Mouse (Mus musculus) embryonic facial prominence, embryonic 15.5 days (tissue): ENCODE data around the gene Cul3. TPM values are rescaled to one million over a fixed set of nuclear protein-coding genes. Genes with fewer than 3 reads are reported as not detected.

Experiments used
- ATAC-seq: fragments of 200-750 bp; cut with Nextera tagmentation; 2 replicates; pipeline ENCODE4 v1.8.0; 2017; ENCODE audit warnings: low read depth, moderate TSS enrichment; ENCODE audit not compliant: insufficient number of reproducible peaks, low FRiP score, low TSS enrichment
- H3K27ac ChIP-seq: fragments of 300-500 bp; sonication (generic); replicated peaks from 2 replicates; pipeline ENCODE4 v1.5.1; 2015; ENCODE audit warnings: mild to moderate bottlenecking, inconsistent platforms
- H3K27me3 ChIP-seq: fragments of 300-500 bp; sonication (generic); 2 replicates; pipeline ENCODE4 v1.6.1; 2015; ENCODE audit warnings: inconsistent platforms
- H3K36me3 ChIP-seq: fragments of 300-500 bp; sonication (generic); 2 replicates; pipeline ENCODE4 v1.6.1; 2015; ENCODE audit warnings: mild to moderate bottlenecking, inconsistent platforms
- H3K4me1 ChIP-seq: fragments of 300-500 bp; sonication (generic); 2 replicates; pipeline ENCODE4 v1.6.1; 2015; ENCODE audit warnings: inconsistent platforms
- H3K4me2 ChIP-seq: fragments of 300-500 bp; sonication (generic); replicated peaks from 2 replicates; pipeline ENCODE4 v1.6.1; 2015; ENCODE audit warnings: mild to moderate bottlenecking, inconsistent platforms
- H3K4me3 ChIP-seq: fragments of 300-500 bp; sonication (generic); replicated peaks from 2 replicates; pipeline ENCODE4 v1.5.1; 2015; ENCODE audit warnings: mild to moderate bottlenecking, inconsistent platforms
- H3K9ac ChIP-seq: fragments of 300-500 bp; sonication (generic); 2 replicates; pipeline ENCODE4 v1.6.1; 2015; ENCODE audit warnings: inconsistent platforms
- H3K9me3 ChIP-seq: fragments of 300-500 bp; sonication (generic); replicated peaks from 2 replicates; pipeline ENCODE4 v1.6.1; 2016; ENCODE audit warnings: inconsistent platforms
- WGBS: fragments of 180-500 bp; shearing (Covaris S2); methylation state at CpG from one replicate; pipeline ENCODE4 v1.1.7; 2015; 5-methylcytosine and 5-hydroxymethylcytosine counted together
- polyA plus RNA-seq: library from polyadenylated mRNA; unstranded; fragments of >200 nt; fragmentation: Nextera tagmentation; extraction: Ambion mirVana; gene quantifications from 2 replicates; pipeline ENCODE4 v1.2.1, GENCODE M21; 2015

The Cul3 gene
- polyA plus RNA-seq, 1 experiment from 2014 or later: 29.3 TPM

- WGBS: 24% methylated on average over 4 of the region's 4 CpGs
- no peaks in the 10 kb centered on the region for H3K9me3 ChIP-seq
- ATAC-seq: no peak; the same call in 1 of the 2 replicates
Measured at GRCm38 (mm10) chr1:80360038-80360608, 19.8 kb upstream of the Cul3 start.

GRCm38 (mm10) chr1:80340061-80340435 lies 232 bp downstream of the Cul3 start:
- H3K9ac ChIP-seq: peak overlapping the region; percentile 97
- 0% methylated on average over 36 of the region's 59 CpGs for WGBS
- H3K36me3 ChIP-seq: no peaks in the 10 kb centered on the region
- H3K27me3 ChIP-seq: no peaks in the 10 kb centered on the region
- H3K9me3 ChIP-seq: no peaks in the 10 kb centered on the region
- peaks cover 4% of the 10 kb centered on the region; the same call in 1 of the 2 replicates for H3K4me1 ChIP-seq
- peak overlapping the region; percentile 92 for H3K4me3 ChIP-seq
- H3K4me2 ChIP-seq: peak overlapping the region; percentile 58
- ATAC-seq: no peak; the same call in 1 of the 2 replicates
- peak overlapping the region; percentile 97 for H3K27ac ChIP-seq

More at GRCm38 (mm10) chr1:80360038-80360608, 19.8 kb upstream of the Cul3 start:
- Histone ChIP-seq H3K27me3 (no peaks in the 10 kb centered on the region), H3K4me3 (no peak overlapping the region), H3K9ac (no peak overlapping the region), H3K27ac (no peak overlapping the region), H3K36me3 (no peaks in the 10 kb centered on the region), H3K4me2 (no peak overlapping the region), H3K4me1 (no peaks in the 10 kb centered on the region)

GRCm38 (mm10) chr1:80339425-80340021 lies 757 bp downstream of the Cul3 start:
- no peak for ATAC-seq
- Histone ChIP-seq H3K9ac (peak overlapping the region; percentile 97), H3K27ac (peak overlapping the region; percentile 97), H3K4me3 (peak overlapping the region; percentile 92), H3K36me3 (no peaks in the 10 kb centered on the region), H3K27me3 (no peaks in the 10 kb centered on the region), H3K4me2 (peak overlapping the region; percentile 58), H3K4me1 (peaks cover 4% of the 10 kb centered on the region; the same call in 1 of the 2 replicates), H3K9me3 (no peaks in the 10 kb centered on the region)
- under 1% methylated on average over 32 of the region's 33 CpGs for WGBS

GRCm38 (mm10) chr1:80338398-80338797 lies 1.9 kb downstream of the Cul3 start:
- no peaks in the 10 kb centered on the region for H3K27me3 ChIP-seq
- no peaks in the 10 kb centered on the region for H3K36me3 ChIP-seq
- H3K4me2 ChIP-seq: peak overlapping the region; percentile 58
- 24% methylated on average over 1 of the region's 1 CpGs for WGBS
- peaks cover 4% of the 10 kb centered on the region; the same call in 1 of the 2 replicates for H3K4me1 ChIP-seq
- no peak overlapping the region for H3K27ac ChIP-seq
- peak overlapping the region; percentile 92; the same call in 1 of the 2 replicates for H3K4me3 ChIP-seq
- no peak overlapping the region for H3K9ac ChIP-seq
- ATAC-seq: no peak
- no peaks in the 10 kb centered on the region for H3K9me3 ChIP-seq

GRCm38 (mm10) chr1:80335726-80336368 lies 4.4 kb downstream of the Cul3 start:
- Histone ChIP-seq H3K4me3 (no peak overlapping the region), H3K36me3 (no peaks in the 10 kb centered on the region), H3K9me3 (no peaks in the 10 kb centered on the region), H3K4me2 (no peak overlapping the region), H3K4me1 (peaks cover 7% of the 10 kb centered on the region), H3K27me3 (no peaks in the 10 kb centered on the region), H3K9ac (no peak overlapping the region), H3K27ac (no peak overlapping the region)
- ATAC-seq: no peak
- 86% methylated on average over 1 of the region's 1 CpGs for WGBS

GRCm38 (mm10) chr1:80335118-80335517 lies 5.2 kb downstream of the Cul3 start:
- H3K4me1 ChIP-seq: peaks cover 7% of the 10 kb centered on the region
- H3K4me3 ChIP-seq: no peak overlapping the region
- no peaks in the 10 kb centered on the region for H3K9me3 ChIP-seq
- H3K27me3 ChIP-seq: no peaks in the 10 kb centered on the region
- no peaks in the 10 kb centered on the region for H3K36me3 ChIP-seq
- 97% methylated on average over 1 of the region's 1 CpGs for WGBS
- no peak overlapping the region for H3K27ac ChIP-seq
- no peak for ATAC-seq
- no peak overlapping the region for H3K4me2 ChIP-seq
- no peak overlapping the region for H3K9ac ChIP-seq

- Histone ChIP-seq H3K9me3 (no peaks in the 10 kb centered on the region), H3K27me3 (no peaks in the 10 kb centered on the region), H3K27ac (no peak overlapping the region), H3K4me1 (peaks cover 7% of the 10 kb centered on the region), H3K4me3 (no peak overlapping the region), H3K4me2 (no peak overlapping the region), H3K36me3 (no peaks in the 10 kb centered on the region), H3K9ac (no peak overlapping the region)
- ATAC-seq: no peak
- WGBS: 80% methylated on average over 2 of the region's 2 CpGs
Measured at GRCm38 (mm10) chr1:80330970-80331369, 9.3 kb downstream of the Cul3 start.

GRCm38 (mm10) chr1:80325761-80326160 lies 14.5 kb downstream of the Cul3 start:
- Histone ChIP-seq H3K4me3 (no peak overlapping the region), H3K27me3 (no peaks in the 10 kb centered on the region), H3K4me1 (no peaks in the 10 kb centered on the region; the same call in 1 of the 2 replicates), H3K27ac (no peak overlapping the region), H3K36me3 (no peaks in the 10 kb centered on the region), H3K9me3 (no peaks in the 10 kb centered on the region), H3K9ac (no peak overlapping the region), H3K4me2 (no peak overlapping the region)
- ATAC-seq: no peak
- WGBS: 82% methylated on average over 2 of the region's 2 CpGs

GRCm38 (mm10) chr1:80324370-80324769 lies 15.9 kb downstream of the Cul3 start:
- no peak for ATAC-seq

GRCm38 (mm10) chr1:80315533-80316045 lies 24.7 kb downstream of the Cul3 start:
- Histone ChIP-seq H3K27ac (no peak overlapping the region), H3K36me3 (no peaks in the 10 kb centered on the region), H3K4me1 (no peaks in the 10 kb centered on the region), H3K9me3 (no peaks in the 10 kb centered on the region), H3K9ac (no peak overlapping the region), H3K4me2 (no peak overlapping the region), H3K4me3 (no peak overlapping the region), H3K27me3 (no peaks in the 10 kb centered on the region)
- 78% methylated on average over 3 of the region's 3 CpGs for WGBS
- ATAC-seq: no peak

More at GRCm38 (mm10) chr1:80324370-80324769, 15.9 kb downstream of the Cul3 start:
- H3K9ac ChIP-seq: no peak overlapping the region
- no peak overlapping the region for H3K4me2 ChIP-seq
- no peaks in the 10 kb centered on the region for H3K27me3 ChIP-seq
- no peak overlapping the region for H3K4me3 ChIP-seq
- no peaks in the 10 kb centered on the region for H3K36me3 ChIP-seq
- no peak overlapping the region for H3K27ac ChIP-seq
- no peaks in the 10 kb centered on the region for H3K9me3 ChIP-seq
- no peaks in the 10 kb centered on the region for H3K4me1 ChIP-seq

- H3K9ac ChIP-seq: no peak overlapping the region
- no peaks in the 10 kb centered on the region for H3K27me3 ChIP-seq
- ATAC-seq: no peak
- H3K4me1 ChIP-seq: 0 out of 2 replicates have a peak, but pooled peaks cover 3% of the 10 kb centered on the region
- no peaks in the 10 kb centered on the region for H3K36me3 ChIP-seq
- WGBS: 63% methylated on average over 4 of the region's 4 CpGs
- no peak overlapping the region for H3K4me2 ChIP-seq
- no peak overlapping the region for H3K4me3 ChIP-seq
- no peak overlapping the region for H3K27ac ChIP-seq
- no peaks in the 10 kb centered on the region for H3K9me3 ChIP-seq
Measured at GRCm38 (mm10) chr1:80293307-80293706, 47.0 kb downstream of the Cul3 start.
